Comparison of ENCODE assay signal across 8 mouse cellular contexts in the genomic region with DNA sequence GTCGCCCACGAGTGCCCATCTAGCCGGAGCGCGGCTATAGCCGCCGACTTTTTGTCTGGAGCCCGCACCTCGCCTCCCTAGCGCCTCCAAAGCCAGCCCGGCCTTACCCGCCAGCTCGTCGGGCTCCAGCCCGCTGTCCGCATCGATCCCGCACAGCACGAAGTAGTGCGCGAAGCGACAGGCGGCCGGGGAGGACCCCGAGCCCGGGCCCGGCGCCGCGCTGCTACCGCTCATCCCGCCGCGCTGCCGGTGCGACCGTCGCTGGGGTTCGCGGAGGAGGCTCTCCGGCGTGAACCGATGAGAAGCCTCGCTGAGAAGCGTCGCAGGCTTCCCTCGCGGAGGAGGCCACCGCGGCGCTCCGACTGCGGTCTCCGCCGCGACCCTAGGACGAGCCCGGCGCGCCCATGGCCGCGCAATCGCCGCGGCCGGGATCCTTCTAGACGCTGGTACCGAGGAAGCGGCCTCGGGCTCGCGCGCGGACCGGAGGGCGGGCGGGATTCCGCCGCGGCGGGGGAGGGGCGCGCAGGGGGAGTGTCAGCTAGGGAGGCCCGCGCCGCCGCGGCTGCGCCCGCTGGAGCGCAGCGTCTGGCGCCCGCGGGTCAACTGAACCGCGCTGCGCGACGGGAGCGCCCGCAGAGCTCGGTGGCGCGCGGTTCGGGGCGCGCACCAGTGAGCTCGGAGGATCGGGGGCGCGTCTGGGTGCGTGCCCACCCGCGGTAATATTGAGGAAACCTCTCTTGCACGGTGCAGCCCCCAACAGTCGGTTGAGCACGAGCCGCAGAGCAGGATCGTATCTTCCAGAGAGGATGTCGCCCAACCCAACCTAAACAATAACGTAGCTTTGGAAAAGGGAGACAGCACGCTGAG. TPM values are rescaled to one million over a fixed set of nuclear protein-coding genes. Genes with fewer than 3 reads are reported as not detected.
DNase-seq lines count a peak whose midpoint lies in the region; ATAC-seq and TF ChIP-seq lines count a peak whose summit lies in the region.

Gene Dennd5b, minus strand, starts transcription at position 605 of the 867 bp plus-strand sequence.

- no peak for TF ChIP-seq POLR2A in bone marrow, adult 2 months (IDR thresholded peaks at IDR 0.05; ENCODE audit: borderline replicate concordance, control insufficient read depth, low read depth, low read length)
- peak; percentile 53 for TF ChIP-seq POLR2A in myocyte (IDR thresholded peaks at IDR 0.05; ENCODE audit: insufficient read length, low read depth)

- no peak for TF ChIP-seq CTCF in bone marrow, adult 2 months (IDR thresholded peaks at IDR 0.05; ENCODE audit: control insufficient read depth, insufficient read depth, low read length)

- H3K4me3 ChIP-seq in bone marrow, adult 2 months (replicated peaks; ENCODE audit: control insufficient read depth, low read depth, low read length): peak within 1 kb of the TSS; percentile 68
- H3K4me3 ChIP-seq in forebrain, embryonic 10.5 days: peak within 1 kb of the TSS; percentile 92
- H3K4me3 ChIP-seq in heart, embryonic 14.5 days (ENCODE audit: control insufficient read depth in 1 of 2, insufficient read depth in 1 of 2, low read depth in 1 of 2, low read length in 2 of 2): peak within 1 kb of the TSS; percentile 87 to 95
- peak within 1 kb of the TSS; percentile 78 for H3K4me3 ChIP-seq in liver, embryonic 11.5 days (ENCODE audit: low read depth, low read length)
- peak within 1 kb of the TSS; percentile 83 for H3K4me3 ChIP-seq in myocyte
- H3K4me3 ChIP-seq in stomach, embryonic 16.5 days (replicated peaks; ENCODE audit: low read length): peak within 1 kb of the TSS; percentile 79

- H3K4me1 ChIP-seq in bone marrow, adult 2 months (ENCODE audit: control insufficient read depth, insufficient read depth, low read length): no peaks in the 10 kb centered on the region; the same call in 1 of the 2 replicates
- peaks cover 22% of the 10 kb centered on the region for H3K4me1 ChIP-seq in forebrain, embryonic 10.5 days
- H3K4me1 ChIP-seq in heart, embryonic 14.5 days (ENCODE audit: control insufficient read depth in 2 of 2, insufficient read depth in 2 of 2, low read length in 2 of 2): 0 out of 4 replicates have a peak, but pooled peaks cover 0 to 4% of the 10 kb centered on the region in 2 experiments
- H3K4me1 ChIP-seq in liver, embryonic 11.5 days (replicated peaks; ENCODE audit: control insufficient read depth, insufficient read depth, low read length): no peaks in the 10 kb centered on the region
- H3K4me1 ChIP-seq in stomach, embryonic 16.5 days (ENCODE audit: control insufficient read depth, insufficient read depth, low read length): no peaks in the 10 kb centered on the region

- H3K9me3 ChIP-seq in forebrain, embryonic 10.5 days: no peaks in the 10 kb centered on the region
- no peaks in the 10 kb centered on the region for H3K9me3 ChIP-seq in heart, embryonic 14.5 days (ENCODE audit: control insufficient read depth, low read length)
- H3K9me3 ChIP-seq in liver, embryonic 11.5 days (ENCODE audit: control insufficient read depth, low read length): no peaks in the 10 kb centered on the region
- no peaks in the 10 kb centered on the region for H3K9me3 ChIP-seq in stomach, embryonic 16.5 days (replicated peaks; ENCODE audit: control insufficient read depth, low read length)

- 0 out of 2 replicates have a peak, but pooled peaks cover 3% of the 10 kb centered on the region for H3K36me3 ChIP-seq in forebrain, embryonic 10.5 days (replicated peaks)
- no peaks in the 10 kb centered on the region for H3K36me3 ChIP-seq in heart, embryonic 14.5 days (ENCODE audit: control insufficient read depth, insufficient read depth, low read length)
- H3K36me3 ChIP-seq in liver, embryonic 11.5 days (ENCODE audit: control insufficient read depth, insufficient read depth, low read length): no peaks in the 10 kb centered on the region
- H3K36me3 ChIP-seq in myocyte (ENCODE audit: control insufficient read depth, insufficient read depth): no peaks in the 10 kb centered on the region
- H3K36me3 ChIP-seq in stomach, embryonic 16.5 days (ENCODE audit: control insufficient read depth, insufficient read depth, low read length): no peaks in the 10 kb centered on the region

- H3K4me2 ChIP-seq in heart, embryonic 14.5 days (ENCODE audit: low read length): peak within 1 kb of the TSS; percentile 78
- peak within 1 kb of the TSS; percentile 74 for H3K4me2 ChIP-seq in liver, embryonic 11.5 days
- H3K4me2 ChIP-seq in myocyte (ENCODE audit: low read depth): peak within 1 kb of the TSS; percentile 72
- H3K4me2 ChIP-seq in stomach, embryonic 16.5 days (ENCODE audit: low read depth, low read length): peak within 1 kb of the TSS; percentile 84

- H3K27ac ChIP-seq in bone marrow, adult 2 months (ENCODE audit: control insufficient read depth, insufficient read depth, low read depth, low read length, poor library complexity): peak within 1 kb of the TSS; percentile 66
- H3K27ac ChIP-seq in forebrain, embryonic 10.5 days: peak within 1 kb of the TSS; percentile 96
- H3K27ac ChIP-seq in heart, embryonic 14.5 days (replicated peaks in 1 of 2; ENCODE audit: control insufficient read depth in 1 of 2, insufficient read depth in 1 of 2, low read depth in 2 of 2, low read length in 2 of 2): peak within 1 kb of the TSS; percentile 93 to 97
- H3K27ac ChIP-seq in liver, embryonic 11.5 days (ENCODE audit: low read depth, low read length): peak within 1 kb of the TSS; percentile 91
- peak within 1 kb of the TSS; percentile 82 for H3K27ac ChIP-seq in stomach, embryonic 16.5 days (ENCODE audit: low read length)

- peaks cover 40% of the 10 kb centered on the region for H3K79me2 ChIP-seq in myocyte (ENCODE audit: control insufficient read depth, insufficient read depth)

- H3K9ac ChIP-seq in heart, embryonic 14.5 days (ENCODE audit: low read length): peak within 1 kb of the TSS; percentile 90
- peak within 1 kb of the TSS; percentile 75 for H3K9ac ChIP-seq in liver, embryonic 11.5 days (ENCODE audit: low read depth, low read length)
- H3K9ac ChIP-seq in stomach, embryonic 16.5 days (ENCODE audit: low read length): peak within 1 kb of the TSS; percentile 91

- peak within 1 kb of the TSS; percentile 76 for H3ac ChIP-seq in myocyte (ENCODE audit: control insufficient read depth, insufficient read length)

- H3K27me3 ChIP-seq in forebrain, embryonic 10.5 days (ENCODE audit: poor library complexity, severe bottlenecking): peaks cover 18% of the 10 kb centered on the region
- H3K27me3 ChIP-seq in heart, embryonic 14.5 days (ENCODE audit: control insufficient read depth, insufficient read depth, low read length): no peaks in the 10 kb centered on the region
- peaks cover 21% of the 10 kb centered on the region for H3K27me3 ChIP-seq in liver, embryonic 11.5 days (replicated peaks; ENCODE audit: control insufficient read depth, insufficient read depth, low read length)
- no peaks in the 10 kb centered on the region for H3K27me3 ChIP-seq in myocyte (ENCODE audit: control insufficient read depth, insufficient read depth, insufficient read length)
- H3K27me3 ChIP-seq in stomach, embryonic 16.5 days (ENCODE audit: control insufficient read depth, insufficient read depth, low read length): no peaks in the 10 kb centered on the region

- under 1% methylated on average over 124 of the region's 124 CpGs for WGBS in bone marrow, adult 2 months
- WGBS in forebrain, embryonic 10.5 days: under 1% methylated on average over 115 of the region's 124 CpGs
- WGBS in heart, embryonic 14.5 days: under 1% methylated on average over 110 of the region's 124 CpGs
- WGBS in liver, embryonic 11.5 days: under 1% methylated on average over 122 of the region's 124 CpGs
- WGBS in stomach, embryonic 16.5 days: under 1% methylated on average over 123 of the region's 124 CpGs

- peak; percentile 94 for ATAC-seq in heart, embryonic 14.5 days (ENCODE audit: insufficient number of reproducible peaks, insufficient read depth, low FRiP score, low read depth)
- ATAC-seq in liver, embryonic 11.5 days (replicated peaks; ENCODE audit: low FRiP score): peak; percentile 81
- peak; percentile 95 for ATAC-seq in stomach, embryonic 16.5 days (ENCODE audit: insufficient read depth, low FRiP score)

- DNase-seq in 416B (ENCODE audit: low read depth): peak; percentile 84
- peak; percentile 72 for DNase-seq in forebrain, embryonic 10.5 days (ENCODE audit: extremely low spot score, low spot score)
- DNase-seq in kidney, postnatal 10 days: peak; percentile 93
- peak; percentile 75 for DNase-seq in liver, embryonic 11.5 days (ENCODE audit: low spot score)

TF ChIP-seq in myocyte, 11 proteins besides CTCF, POLR2A, EP300 and RAD21:
- TF ChIP-seq TCF12 (IDR thresholded peaks at IDR 0.05; ENCODE audit: insufficient read depth, poor library complexity, severe bottlenecking): no peak
- no peak for TF ChIP-seq CEBPB (IDR thresholded peaks at IDR 0.05; ENCODE audit: insufficient read depth, poor library complexity, severe bottlenecking)
- peak; percentile 4 for TF ChIP-seq E2F4 (IDR thresholded peaks at IDR 0.05; ENCODE audit: insufficient read depth)
- no peak for TF ChIP-seq MYOG (IDR thresholded peaks at IDR 0.05; ENCODE audit: control insufficient read depth in 1 of 3, insufficient read depth in 1 of 3, insufficient read length in 2 of 3, low read depth in 2 of 3)
- TF ChIP-seq USF1 (IDR thresholded peaks at IDR 0.05; ENCODE audit: low read depth): no peak
- TF ChIP-seq POLR2AphosphoS2 (IDR thresholded peaks at IDR 0.05; ENCODE audit: insufficient read length, low read depth): no peak
- TF ChIP-seq TCF3 (IDR thresholded peaks at IDR 0.05; ENCODE audit: insufficient read length, low read depth): no peak
- TF ChIP-seq SRF (IDR thresholded peaks at IDR 0.05; ENCODE audit: control insufficient read depth, insufficient read length, low read depth): no peak
- TF ChIP-seq MYOD1 (IDR thresholded peaks at IDR 0.05; ENCODE audit: control insufficient read depth in 1 of 3, insufficient read length in 2 of 3, low read depth in 2 of 3): peak in 1 of 3 experiments; percentile 13
- TF ChIP-seq MAX (IDR thresholded peaks at IDR 0.05; ENCODE audit: low read depth): no peak
- no peak for TF ChIP-seq REST (IDR thresholded peaks at IDR 0.05; ENCODE audit: insufficient read depth, insufficient read length)

RNA-seq across cellular contexts. Expression of gene Dennd5b, which starts in this region (rescaled TPM):
- 1.4 and 3.0 TPM in 2 replicates for polyA plus RNA-seq in bone marrow, adult 2 months (2011; ENCODE audit: insufficient read depth, insufficient read length, low replicate concordance, missing spikeins)
- polyA plus RNA-seq in forebrain, embryonic 10.5 days (2016; fragmentation: Nextera tagmentation; extraction: Ambion mirVana): 10.9 and 11.5 TPM in 2 replicates
- 11.3 and 11.4 TPM in 2 replicates for polyA plus RNA-seq in heart, embryonic 14.5 days (2014; fragmentation: Nextera tagmentation; extraction: Ambion mirVana)
- polyA plus RNA-seq in liver, embryonic 11.5 days (2014; fragmentation: Nextera tagmentation; extraction: Ambion mirVana): 11.0 and 11.3 TPM in 2 replicates
- polyA plus RNA-seq in myocyte (2012; fragmentation: generic; extraction: Trizol): 3.1 TPM
- 3.9 and 4.5 TPM in 2 replicates for polyA plus RNA-seq in stomach, embryonic 16.5 days (2015; fragmentation: Nextera tagmentation; extraction: Ambion mirVana)

Comparison
In these comparisons a context has a peak if more than half of its experiments do, and no peak if none do; other contexts are left out.
1. Peak in every context shown above with its lines: DNase-seq, ATAC-seq, H3K4me3 ChIP-seq and H3K27ac ChIP-seq.